Mouse (Mus musculus): ENCODE data around the gene Msl2. TPM values are rescaled to one million over a fixed set of nuclear protein-coding genes. Genes with fewer than 3 reads are reported as not detected.

The Msl2 gene
- polyA plus RNA-seq, 1 experiment from 2014 or later: 7.8 TPM

GRCm38 (mm10) chr9:101065076-101065602, 8.8 kb upstream of the Msl2 start:
- Histone ChIP-seq H3K27ac (ENCODE audit: low read length) (no peak overlapping the region), H3K4me1 (ENCODE audit: control insufficient read depth, insufficient read depth, low read length) (no peaks in the 10 kb centered on the region), H3K9ac (replicated peaks; ENCODE audit: low read depth, low read length) (no peak overlapping the region), H3K4me3 (ENCODE audit: low read depth, low read length) (no peak overlapping the region), H3K27me3 (ENCODE audit: control insufficient read depth, insufficient read depth, low read length) (no peaks in the 10 kb centered on the region), H3K4me2 (replicated peaks; ENCODE audit: low read depth, low read length) (no peak overlapping the region), H3K9me3 (ENCODE audit: control insufficient read depth, low read depth, low read length) (no peaks in the 10 kb centered on the region), H3K36me3 (ENCODE audit: control insufficient read depth, insufficient read depth, low read length) (no peaks in the 10 kb centered on the region)
- WGBS: 81% methylated on average over 3 of the region's 3 CpGs
- ATAC-seq (ENCODE audit: insufficient number of reproducible peaks, insufficient read depth, low FRiP score, low read depth): no peak

GRCm38 (mm10) chr9:101069781-101070180, 4.1 kb upstream of the Msl2 start:
- H3K27me3 ChIP-seq (ENCODE audit: control insufficient read depth, insufficient read depth, low read length): no peaks in the 10 kb centered on the region
- H3K36me3 ChIP-seq (ENCODE audit: control insufficient read depth, insufficient read depth, low read length): no peaks in the 10 kb centered on the region
- H3K4me3 ChIP-seq (ENCODE audit: low read depth, low read length): no peak overlapping the region
- H3K27ac ChIP-seq (ENCODE audit: low read length): no peak overlapping the region
- H3K4me1 ChIP-seq (ENCODE audit: control insufficient read depth, insufficient read depth, low read length): no peaks in the 10 kb centered on the region
- no peak overlapping the region for H3K4me2 ChIP-seq (replicated peaks; ENCODE audit: low read depth, low read length)
- no peak for ATAC-seq (ENCODE audit: insufficient number of reproducible peaks, insufficient read depth, low FRiP score, low read depth)
- no peak overlapping the region for H3K9ac ChIP-seq (replicated peaks; ENCODE audit: low read depth, low read length)
- WGBS: 95% methylated on average over 3 of the region's 3 CpGs
- no peaks in the 10 kb centered on the region for H3K9me3 ChIP-seq (ENCODE audit: control insufficient read depth, low read depth, low read length)

GRCm38 (mm10) chr9:101072506-101072905, 1.4 kb upstream of the Msl2 start:
- Histone ChIP-seq H3K27me3 (ENCODE audit: control insufficient read depth, insufficient read depth, low read length) (no peaks in the 10 kb centered on the region), H3K4me1 (ENCODE audit: control insufficient read depth, insufficient read depth, low read length) (peaks cover 2% of the 10 kb centered on the region; the same call in 1 of the 2 replicates), H3K27ac (ENCODE audit: low read length) (peak overlapping the region; percentile 93; the same call in 1 of the 2 replicates), H3K9me3 (ENCODE audit: control insufficient read depth, low read depth, low read length) (no peaks in the 10 kb centered on the region), H3K36me3 (ENCODE audit: control insufficient read depth, insufficient read depth, low read length) (no peaks in the 10 kb centered on the region), H3K4me3 (ENCODE audit: low read depth, low read length) (peak overlapping the region; percentile 75; the same call in 1 of the 2 replicates), H3K9ac (replicated peaks; ENCODE audit: low read depth, low read length) (no peak overlapping the region), H3K4me2 (replicated peaks; ENCODE audit: low read depth, low read length) (no peak overlapping the region)
- WGBS: 37% methylated on average over 5 of the region's 5 CpGs
- no peak for ATAC-seq (ENCODE audit: insufficient number of reproducible peaks, insufficient read depth, low FRiP score, low read depth)

- ATAC-seq (ENCODE audit: insufficient number of reproducible peaks, insufficient read depth, low FRiP score, low read depth): peak; percentile 95
- 2% methylated on average over 63 of the region's 65 CpGs for WGBS
- H3K27ac ChIP-seq (ENCODE audit: low read length): peak overlapping the region; percentile 93
- no peaks in the 10 kb centered on the region for H3K36me3 ChIP-seq (ENCODE audit: control insufficient read depth, insufficient read depth, low read length)
- peak overlapping the region; percentile 82 for H3K9ac ChIP-seq (replicated peaks; ENCODE audit: low read depth, low read length)
- H3K9me3 ChIP-seq (ENCODE audit: control insufficient read depth, low read depth, low read length): no peaks in the 10 kb centered on the region
- H3K4me1 ChIP-seq (ENCODE audit: control insufficient read depth, insufficient read depth, low read length): peaks cover 7% of the 10 kb centered on the region
- H3K27me3 ChIP-seq (ENCODE audit: control insufficient read depth, insufficient read depth, low read length): no peaks in the 10 kb centered on the region
- H3K4me2 ChIP-seq (replicated peaks; ENCODE audit: low read depth, low read length): peak overlapping the region; percentile 60
- peak overlapping the region; percentile 75 for H3K4me3 ChIP-seq (ENCODE audit: low read depth, low read length)
Observed at GRCm38 (mm10) chr9:101073041-101073986, 587 bp upstream of the Msl2 start.

- Histone ChIP-seq H3K9me3 (ENCODE audit: control insufficient read depth, low read depth, low read length) (no peaks in the 10 kb centered on the region), H3K27ac (ENCODE audit: low read length) (peak overlapping the region; percentile 100), H3K4me3 (ENCODE audit: low read depth, low read length) (peak overlapping the region; percentile 75), H3K9ac (replicated peaks; ENCODE audit: low read depth, low read length) (peak overlapping the region; percentile 96), H3K4me1 (ENCODE audit: control insufficient read depth, insufficient read depth, low read length) (peaks cover 17% of the 10 kb centered on the region), H3K4me2 (replicated peaks; ENCODE audit: low read depth, low read length) (peak overlapping the region; percentile 88; the same call in 1 of the 2 replicates), H3K36me3 (ENCODE audit: control insufficient read depth, insufficient read depth, low read length) (no peaks in the 10 kb centered on the region; the same call in 1 of the 2 replicates), H3K27me3 (ENCODE audit: control insufficient read depth, insufficient read depth, low read length) (no peaks in the 10 kb centered on the region)
- peak; percentile 59 for ATAC-seq (ENCODE audit: insufficient number of reproducible peaks, insufficient read depth, low FRiP score, low read depth)
- under 1% methylated on average over 68 of the region's 100 CpGs for WGBS
Observed at GRCm38 (mm10) chr9:101074332-101075021, 576 bp downstream of the Msl2 start.

GRCm38 (mm10) chr9:101075091-101075581, 1.2 kb downstream of the Msl2 start:
- Histone ChIP-seq H3K9me3 (ENCODE audit: control insufficient read depth, low read depth, low read length) (no peaks in the 10 kb centered on the region), H3K27ac (ENCODE audit: low read length) (peak overlapping the region; percentile 100), H3K4me3 (ENCODE audit: low read depth, low read length) (peak overlapping the region; percentile 75), H3K4me2 (replicated peaks; ENCODE audit: low read depth, low read length) (peak overlapping the region; percentile 88), H3K27me3 (ENCODE audit: control insufficient read depth, insufficient read depth, low read length) (no peaks in the 10 kb centered on the region), H3K9ac (replicated peaks; ENCODE audit: low read depth, low read length) (peak overlapping the region; percentile 96), H3K36me3 (ENCODE audit: control insufficient read depth, insufficient read depth, low read length) (no peaks in the 10 kb centered on the region; the same call in 1 of the 2 replicates), H3K4me1 (ENCODE audit: control insufficient read depth, insufficient read depth, low read length) (peaks cover 23% of the 10 kb centered on the region)
- under 1% methylated on average over 25 of the region's 25 CpGs for WGBS
- ATAC-seq (ENCODE audit: insufficient number of reproducible peaks, insufficient read depth, low FRiP score, low read depth): no peak

- no peak for ATAC-seq (ENCODE audit: insufficient number of reproducible peaks, insufficient read depth, low FRiP score, low read depth)
- H3K4me3 ChIP-seq (ENCODE audit: low read depth, low read length): peak overlapping the region; percentile 75
- no peak overlapping the region for H3K27ac ChIP-seq (ENCODE audit: low read length)
- H3K9me3 ChIP-seq (ENCODE audit: control insufficient read depth, low read depth, low read length): no peaks in the 10 kb centered on the region
- H3K9ac ChIP-seq (replicated peaks; ENCODE audit: low read depth, low read length): peak overlapping the region; percentile 96
- H3K36me3 ChIP-seq (ENCODE audit: control insufficient read depth, insufficient read depth, low read length): no peaks in the 10 kb centered on the region; the same call in 1 of the 2 replicates
- no peaks in the 10 kb centered on the region for H3K27me3 ChIP-seq (ENCODE audit: control insufficient read depth, insufficient read depth, low read length)
- H3K4me2 ChIP-seq (replicated peaks; ENCODE audit: low read depth, low read length): peak overlapping the region; percentile 88
- H3K4me1 ChIP-seq (ENCODE audit: control insufficient read depth, insufficient read depth, low read length): peaks cover 24% of the 10 kb centered on the region
- under 1% methylated on average over 8 of the region's 8 CpGs for WGBS
Observed at GRCm38 (mm10) chr9:101075694-101076093, 1.8 kb downstream of the Msl2 start.
